Mouse (Mus musculus) gastrocnemius, postnatal 36 days (tissue): Measurements from ENCODE around the gene Oosp1. TPM values are rescaled to one million over a fixed set of nuclear protein-coding genes. Genes with fewer than 3 reads are reported as not detected.

ENCODE experiments used
- DNase-seq, 2 experiments: peaks; one replicate each; pipeline ENCODE4 v3.0.0; 2022
- intact Hi-C: fragments of 180-260 bp; cut with DNase I; formaldehyde crosslinking; loops from one replicate; pipeline ENCODE4 v1.15.1; 2025
- total RNA-seq, 2 experiments: library from RNA; stranded (reverse); gene quantifications; 2 replicates each; pipeline ENCODE4 v1.2.3; 2021

The Oosp1 gene
- total RNA-seq, 2 experiments from 2014 or later, result not detected

- no peak for DNase-seq
- intact Hi-C loops, result no loop called here
These were observed 66.2 kb downstream of the Oosp1 start for GRCm38 (mm10) chr19:11624800-11625199.

GRCm38 (mm10) chr19:11623551-11623950 lies 67.4 kb downstream of the Oosp1 start, which contains the start of gene Ms4a2:
Gene Ms4a2, minus strand, starts transcription at chr19:11623719.
- DNase-seq, result no peak
- intact Hi-C loops, result no loop called here

- intact Hi-C loops, result no loop called here
- no peak for DNase-seq
These were observed 73.0 kb downstream of the Oosp1 start for GRCm38 (mm10) chr19:11617983-11618382.

Other genes with a start within 250 kb of the Oosp1 start
- not detected for gene Ms4a4b, start 247.6 kb downstream of the Oosp1 start, total RNA-seq
- gene Ms4a6c, start 221.8 kb downstream of the Oosp1 start, total RNA-seq, result 1 to 10 TPM; 1.3 to 2.3 TPM
- under 1 TPM in 1 of 2 experiments, not detected in 1; 0.39 TPM for gene Gm8369, start 205.2 kb downstream of the Oosp1 start, total RNA-seq
- gene Ms4a6b, start 174.6 kb downstream of the Oosp1 start, total RNA-seq, result 1 to 10 TPM; 1.8 to 2.2 TPM
- gene Ms4a4d, start 154.3 kb downstream of the Oosp1 start, total RNA-seq, result 1 to 10 TPM; 4.0 to 4.6 TPM
- gene Ms4a6d, start 86.3 kb downstream of the Oosp1 start, total RNA-seq, result 1 to 10 TPM in 1 of 2 experiments, under 1 TPM in 1; 0.84 to 1.4 TPM
- under 1 TPM in 1 of 2 experiments, not detected in 1; 0.32 TPM for gene Ms4a2, start 67.4 kb downstream of the Oosp1 start, total RNA-seq
- gene Ms4a3, start 50.3 kb downstream of the Oosp1 start, total RNA-seq, result not detected
- gene Oosp2, start 30.6 kb downstream of the Oosp1 start, total RNA-seq, result not detected
- not detected for gene Oosp3, start 5.9 kb upstream of the Oosp1 start, total RNA-seq
- not detected for gene Gif, start 56.4 kb upstream of the Oosp1 start, total RNA-seq
- 10 to 100 TPM; 53.3 to 55.3 TPM for gene Mrpl16, start 79.2 kb upstream of the Oosp1 start, total RNA-seq
- 1 to 10 TPM; 1.4 to 2.7 TPM for gene Stx3, start 128.3 kb upstream of the Oosp1 start, total RNA-seq
- gene Olfr1417, start 148.1 kb upstream of the Oosp1 start, total RNA-seq, result not detected
- gene Olfr1418, start 169.9 kb upstream of the Oosp1 start, total RNA-seq, result not detected
- gene Olfr1419, start 184.0 kb upstream of the Oosp1 start, total RNA-seq, result not detected
- gene Olfr1420, start 195.4 kb upstream of the Oosp1 start, total RNA-seq, result not detected
- gene Patl1, start 221.2 kb upstream of the Oosp1 start, total RNA-seq, result 10 to 100 TPM; 19.2 to 23.8 TPM